Mouse (Mus musculus): Measurements from ENCODE around the gene Galk2. TPM values are rescaled to one million over a fixed set of nuclear protein-coding genes. Genes with fewer than 3 reads are reported as not detected.

Gene Galk2
- polyA plus RNA-seq, 1 experiment from 2014 or later, result 29.2 TPM

DNA sequence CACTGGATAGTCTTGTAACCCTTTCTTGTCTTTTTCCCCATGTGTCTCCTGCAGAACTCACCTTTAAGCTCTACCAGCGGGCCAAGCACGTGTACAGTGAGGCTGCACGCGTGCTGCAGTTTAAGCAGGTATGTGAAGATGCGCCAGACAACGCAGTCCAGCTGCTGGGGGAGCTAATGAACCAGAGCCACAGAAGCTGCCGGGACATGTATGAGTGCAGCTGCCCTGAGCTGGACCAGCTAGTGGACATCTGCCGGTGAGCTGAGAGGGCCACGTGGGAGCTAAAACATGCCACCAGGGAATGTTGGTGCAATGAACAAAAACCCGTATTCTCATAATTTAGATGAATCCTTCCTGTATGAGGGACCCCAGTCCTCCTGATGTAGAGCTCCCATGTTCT is 116.3 kb downstream of the Galk2 start:
- Histone ChIP-seq H3K9ac (no peak overlapping the region), H3K4me2 (no peak overlapping the region), H3K36me3 (0 out of 2 replicates have a peak, but pooled peaks cover 2% of the 10 kb centered on the region), H3K4me3 (no peak overlapping the region), H3K27ac (replicated peaks) (no peak overlapping the region), H3K27me3 (no peaks in the 10 kb centered on the region), H3K4me1 (replicated peaks) (no peaks in the 10 kb centered on the region), H3K9me3 (no peaks in the 10 kb centered on the region)
- WGBS, result 95% methylated on average over 10 of the region's 10 CpGs
- no peak for ATAC-seq (ENCODE audit: low FRiP score, low read depth)

DNA sequence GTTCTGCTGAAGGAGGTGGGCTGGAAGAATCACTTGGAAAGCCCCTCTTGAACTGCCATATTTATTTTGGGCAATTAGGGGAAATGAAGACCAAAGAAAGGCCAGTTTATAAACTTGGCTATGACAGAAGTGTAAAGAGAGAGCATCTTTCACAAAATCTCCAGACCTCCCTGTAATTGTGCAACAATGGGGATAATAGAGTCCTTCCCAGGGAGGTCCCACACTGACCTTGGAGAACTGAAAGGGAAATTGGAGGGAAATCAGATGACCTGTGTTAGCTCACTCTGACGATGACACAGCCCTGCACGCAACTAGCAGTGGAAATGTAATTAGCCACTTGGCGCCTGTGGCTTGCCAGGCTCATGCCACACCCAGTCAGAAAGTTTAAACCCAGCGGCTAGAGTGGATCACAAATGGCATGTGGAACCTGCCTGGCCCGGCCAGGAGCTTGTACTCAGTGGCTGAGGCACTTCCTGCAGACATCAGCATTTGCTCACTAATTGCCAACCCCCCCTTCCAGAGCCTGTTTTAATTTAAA is 117.0 kb downstream of the Galk2 start:
- Histone ChIP-seq H3K9me3 (no peaks in the 10 kb centered on the region), H3K9ac (no peak overlapping the region), H3K4me2 (no peak overlapping the region), H3K27ac (replicated peaks) (no peak overlapping the region), H3K27me3 (no peaks in the 10 kb centered on the region), H3K36me3 (0 out of 2 replicates have a peak, but pooled peaks cover 2% of the 10 kb centered on the region), H3K4me3 (no peak overlapping the region), H3K4me1 (replicated peaks) (no peaks in the 10 kb centered on the region)
- WGBS, result 70% methylated on average over 5 of the region's 5 CpGs
- ATAC-seq (ENCODE audit: low FRiP score, low read depth), result no peak

DNA sequence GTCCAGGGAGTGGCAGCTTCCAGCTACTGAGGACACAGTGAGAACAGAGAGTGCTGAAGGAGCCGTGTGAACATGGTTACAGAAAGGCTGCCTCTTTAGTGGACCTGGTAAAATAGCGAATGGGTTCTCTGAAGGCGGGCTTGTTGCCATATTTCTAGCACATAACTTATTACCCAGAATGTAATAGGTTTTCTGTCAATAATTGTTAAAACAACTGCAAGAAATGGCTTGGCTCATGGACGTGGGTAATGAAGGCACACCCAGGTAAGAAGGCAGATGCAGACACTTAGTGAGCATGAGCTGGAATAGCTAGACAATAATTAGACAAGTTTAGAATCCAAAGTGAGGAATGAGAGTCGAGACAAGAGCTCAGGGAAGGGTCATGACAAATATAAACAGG is 143.4 kb downstream of the Galk2 start:
- H3K4me3 ChIP-seq, result no peak overlapping the region
- H3K4me2 ChIP-seq, result no peak overlapping the region
- H3K4me1 ChIP-seq (replicated peaks), result no peaks in the 10 kb centered on the region
- no peak overlapping the region for H3K27ac ChIP-seq (replicated peaks)
- WGBS, result 75% methylated on average over 5 of the region's 5 CpGs
- no peaks in the 10 kb centered on the region for H3K36me3 ChIP-seq
- H3K27me3 ChIP-seq, result no peaks in the 10 kb centered on the region
- no peaks in the 10 kb centered on the region for H3K9me3 ChIP-seq
- ATAC-seq (ENCODE audit: low FRiP score, low read depth), result no peak
- no peak overlapping the region for H3K9ac ChIP-seq

DNA sequence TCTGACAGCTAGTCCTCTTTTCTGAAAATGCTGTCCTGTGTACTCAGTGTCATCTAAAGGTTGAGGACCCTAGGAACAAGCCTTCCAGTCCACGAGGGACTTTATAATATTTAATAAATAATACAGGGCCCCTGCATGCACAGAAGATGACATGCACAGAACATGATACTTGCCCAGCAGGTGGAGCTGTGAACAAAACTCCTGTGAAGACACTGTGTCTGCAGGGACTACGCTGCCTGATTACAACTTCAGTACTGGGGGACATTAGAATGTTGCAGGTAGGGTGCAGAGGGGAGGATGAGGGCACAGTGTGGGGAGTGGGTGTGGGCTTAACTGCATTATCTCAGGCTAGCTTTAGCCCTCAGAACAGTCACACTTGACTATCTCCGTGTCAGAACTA is 147.2 kb downstream of the Galk2 start:
- peak; percentile 54; the same call in 1 of the 2 replicates for ATAC-seq (ENCODE audit: low FRiP score, low read depth)
- Histone ChIP-seq H3K27me3 (no peaks in the 10 kb centered on the region), H3K9me3 (no peaks in the 10 kb centered on the region), H3K4me2 (no peak overlapping the region), H3K9ac (no peak overlapping the region), H3K4me1 (replicated peaks) (no peaks in the 10 kb centered on the region), H3K27ac (replicated peaks) (no peak overlapping the region), H3K4me3 (no peak overlapping the region), H3K36me3 (no peaks in the 10 kb centered on the region)
- WGBS, result 40% methylated on average over 3 of the region's 3 CpGs

DNA sequence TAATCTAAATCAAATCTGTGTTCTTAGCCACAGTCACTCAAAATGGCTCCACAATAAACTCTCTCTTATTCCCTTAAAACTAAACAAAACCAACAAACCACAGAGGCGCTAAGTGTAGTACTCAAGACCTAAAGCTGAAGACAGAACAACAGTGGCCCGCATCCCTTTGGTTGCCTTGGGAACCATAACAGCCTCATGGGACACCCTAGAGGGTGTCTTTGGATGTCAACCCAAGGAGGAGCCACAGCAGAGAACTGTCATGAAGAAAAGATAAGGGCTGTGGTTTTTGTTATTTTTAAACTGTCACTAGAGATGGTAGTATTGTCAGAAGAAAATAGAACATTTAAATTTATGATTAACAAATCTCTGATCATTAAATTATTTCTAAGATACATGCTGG is 147.8 kb downstream of the Galk2 start:
- Histone ChIP-seq H3K4me1 (replicated peaks) (no peaks in the 10 kb centered on the region), H3K27me3 (no peaks in the 10 kb centered on the region), H3K4me3 (no peak overlapping the region), H3K9me3 (no peaks in the 10 kb centered on the region), H3K36me3 (no peaks in the 10 kb centered on the region), H3K4me2 (no peak overlapping the region), H3K27ac (replicated peaks) (no peak overlapping the region), H3K9ac (no peak overlapping the region)
- WGBS, result 50% methylated on average over 2 of the region's 2 CpGs
- no peak for ATAC-seq (ENCODE audit: low FRiP score, low read depth)

DNA sequence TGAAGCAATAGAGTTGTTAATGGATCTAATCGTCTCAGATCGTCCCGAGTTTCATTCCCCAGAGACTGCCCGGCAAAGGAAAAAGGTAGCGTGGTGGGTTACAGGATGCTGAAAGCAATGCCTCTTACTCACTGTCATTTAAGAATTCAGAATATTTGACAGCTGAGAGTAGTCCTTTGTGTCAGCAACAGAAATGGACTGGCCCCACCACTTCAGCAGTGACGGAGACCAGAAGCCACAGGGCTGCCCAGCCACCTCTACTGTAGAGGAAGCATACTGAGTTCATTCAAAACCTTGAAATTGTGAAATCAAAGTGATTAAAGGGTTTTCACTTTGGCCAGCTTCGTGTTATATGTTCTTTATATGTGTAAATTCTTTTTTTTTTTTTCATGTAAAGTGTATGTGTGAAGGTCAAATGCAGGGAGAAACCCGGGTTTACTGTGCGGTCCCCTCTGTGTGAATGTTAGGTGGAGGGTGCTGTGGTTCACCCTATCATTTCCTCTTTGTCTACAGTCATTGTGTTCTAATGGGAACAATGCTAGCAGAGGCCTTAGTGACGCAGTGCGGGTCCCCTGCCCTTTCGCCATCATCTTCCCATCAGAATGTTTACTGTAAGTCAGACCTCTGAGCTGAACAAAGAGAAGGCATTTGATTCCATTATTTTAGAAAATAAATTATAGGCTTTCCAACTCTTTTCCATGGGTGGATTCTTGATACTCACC is 156.2 kb downstream of the Galk2 start:
- H3K27ac ChIP-seq (replicated peaks), result no peak overlapping the region
- no peaks in the 10 kb centered on the region for H3K4me1 ChIP-seq (replicated peaks)
- no peak overlapping the region for H3K9ac ChIP-seq
- H3K27me3 ChIP-seq, result no peaks in the 10 kb centered on the region
- no peak for ATAC-seq (ENCODE audit: low FRiP score, low read depth)
- H3K4me3 ChIP-seq, result no peak overlapping the region
- H3K4me2 ChIP-seq, result no peak overlapping the region
- H3K9me3 ChIP-seq, result no peaks in the 10 kb centered on the region
- WGBS, result 41% methylated on average over 12 of the region's 12 CpGs
- H3K36me3 ChIP-seq, result no peaks in the 10 kb centered on the region

DNA sequence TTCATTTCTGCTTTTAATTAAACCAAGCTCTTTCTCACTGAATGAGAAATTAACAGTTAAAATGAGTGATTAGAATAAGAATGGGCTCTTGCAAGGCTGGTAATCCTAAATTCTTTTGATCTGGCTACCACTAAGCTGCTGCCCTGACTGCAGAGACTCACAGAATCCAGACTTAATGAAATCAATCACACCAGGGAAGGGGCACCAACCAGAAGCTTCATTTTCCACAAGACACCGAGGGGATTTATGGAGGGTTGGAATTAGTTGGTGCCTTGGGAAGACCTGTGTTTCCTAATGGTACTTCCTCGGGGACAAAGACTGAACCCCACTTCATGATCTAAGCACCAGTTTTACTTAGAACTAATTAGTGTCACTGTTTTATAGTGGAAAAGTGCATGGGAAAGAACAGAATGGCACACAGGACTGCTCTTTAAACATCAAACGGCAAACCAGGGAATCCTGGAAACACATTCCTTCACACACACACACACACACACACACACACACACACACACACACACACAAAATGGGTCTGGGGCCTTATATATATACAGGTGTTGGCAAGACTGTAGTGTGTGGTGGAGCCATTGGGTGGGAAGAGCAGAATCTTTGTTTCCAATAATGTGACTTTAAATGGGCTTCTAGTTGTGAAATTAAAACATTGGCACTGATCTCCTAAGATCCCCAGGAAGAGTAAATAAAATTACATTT is 157.0 kb downstream of the Galk2 start:
- H3K4me1 ChIP-seq (replicated peaks), result no peaks in the 10 kb centered on the region
- no peak overlapping the region for H3K27ac ChIP-seq (replicated peaks)
- H3K9me3 ChIP-seq, result no peaks in the 10 kb centered on the region
- no peak for ATAC-seq (ENCODE audit: low FRiP score, low read depth)
- no peak overlapping the region for H3K4me3 ChIP-seq
- no peaks in the 10 kb centered on the region for H3K36me3 ChIP-seq
- WGBS, result 36% methylated on average over 3 of the region's 3 CpGs
- no peak overlapping the region for H3K4me2 ChIP-seq
- H3K9ac ChIP-seq, result no peak overlapping the region
- no peaks in the 10 kb centered on the region for H3K27me3 ChIP-seq

DNA sequence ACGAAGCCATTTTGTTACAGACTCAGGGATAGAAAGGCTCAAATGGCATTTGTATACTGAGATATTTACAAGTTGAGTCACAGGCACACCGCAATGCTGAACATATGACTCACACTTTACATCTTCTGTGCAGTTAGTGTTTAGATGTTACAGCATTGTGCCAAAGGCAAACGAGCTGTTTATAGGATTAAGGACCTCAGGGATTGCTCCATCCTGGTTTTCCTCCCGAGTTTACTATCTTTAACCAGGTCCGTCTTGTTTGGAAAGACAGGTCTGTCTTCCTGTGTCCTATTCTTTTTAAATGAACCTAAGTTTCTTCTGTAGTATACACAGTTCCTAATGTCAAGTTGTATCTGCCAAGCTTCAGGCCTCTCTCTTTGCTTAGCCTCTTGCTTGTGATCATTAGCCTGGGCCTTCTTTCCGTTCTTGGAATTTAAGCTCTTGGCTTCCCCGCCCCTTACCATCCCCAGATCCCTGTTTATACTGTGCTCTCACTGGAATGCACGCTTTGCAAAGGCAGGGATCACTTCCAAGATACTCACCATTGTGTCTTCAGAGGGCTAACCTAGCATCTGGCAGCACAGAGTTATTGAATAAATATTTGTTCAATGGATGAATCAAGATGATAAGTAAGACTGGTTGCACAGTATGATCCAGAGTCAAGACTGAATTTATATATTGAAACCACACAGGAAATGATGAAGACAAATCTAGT is 172.4 kb downstream of the Galk2 start:
- Histone ChIP-seq H3K36me3 (no peaks in the 10 kb centered on the region), H3K27me3 (no peaks in the 10 kb centered on the region), H3K4me3 (no peak overlapping the region), H3K4me2 (no peak overlapping the region), H3K9me3 (no peaks in the 10 kb centered on the region), H3K9ac (no peak overlapping the region), H3K4me1 (replicated peaks) (no peaks in the 10 kb centered on the region), H3K27ac (replicated peaks) (no peak overlapping the region)
- WGBS, result 77% methylated on average over 8 of the region's 8 CpGs
- ATAC-seq (ENCODE audit: low FRiP score, low read depth), result no peak

DNA sequence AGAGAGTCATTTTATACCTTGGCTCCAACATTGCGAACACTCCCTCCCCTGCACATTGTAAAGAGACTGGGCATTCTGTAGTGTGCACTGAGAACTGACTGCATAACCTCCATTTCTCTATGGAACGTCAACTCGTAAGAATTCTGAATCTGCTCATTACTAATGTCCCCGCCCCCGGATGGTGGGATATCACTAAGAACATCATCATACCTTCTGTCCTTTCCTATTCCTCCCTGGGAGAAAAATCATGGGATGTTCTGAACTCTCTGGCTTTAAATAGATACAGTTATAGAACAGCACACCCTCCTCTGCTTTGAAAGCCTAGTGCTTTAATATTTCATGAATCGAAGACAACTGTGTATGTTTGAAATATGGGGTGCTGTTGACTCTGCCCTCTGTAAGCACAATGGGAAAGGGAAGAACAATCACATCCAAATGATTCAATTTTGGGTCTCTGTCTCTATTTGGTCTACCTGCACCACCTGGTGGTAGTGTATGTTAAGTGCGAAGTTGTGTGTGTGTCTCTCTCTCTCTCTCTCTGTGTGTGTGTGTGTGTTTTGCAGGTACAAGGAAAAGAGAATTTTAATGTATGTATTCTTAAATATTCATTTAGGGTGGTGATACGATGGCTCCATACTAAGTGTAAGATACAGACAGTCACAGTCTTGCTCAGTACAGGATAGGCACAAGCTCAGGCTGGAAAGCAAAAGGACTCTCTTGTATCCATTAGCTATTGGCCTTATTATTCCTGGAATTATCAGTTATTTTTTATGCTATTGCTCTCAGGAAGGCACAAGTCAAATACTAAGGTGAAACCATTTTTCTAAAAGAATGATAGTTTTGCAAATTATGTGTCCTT is 174.4 kb downstream of the Galk2 start:
- H3K4me1 ChIP-seq (replicated peaks), result no peaks in the 10 kb centered on the region
- no peak overlapping the region for H3K4me2 ChIP-seq
- WGBS, result 82% methylated on average over 8 of the region's 8 CpGs
- H3K4me3 ChIP-seq, result no peak overlapping the region
- no peaks in the 10 kb centered on the region for H3K36me3 ChIP-seq
- no peak for ATAC-seq (ENCODE audit: low FRiP score, low read depth)
- no peak overlapping the region for H3K27ac ChIP-seq (replicated peaks)
- no peaks in the 10 kb centered on the region for H3K9me3 ChIP-seq
- no peak overlapping the region for H3K9ac ChIP-seq
- no peaks in the 10 kb centered on the region for H3K27me3 ChIP-seq
